Mouse (Mus musculus): ENCODE results near the gene Tmem108.

DNA sequence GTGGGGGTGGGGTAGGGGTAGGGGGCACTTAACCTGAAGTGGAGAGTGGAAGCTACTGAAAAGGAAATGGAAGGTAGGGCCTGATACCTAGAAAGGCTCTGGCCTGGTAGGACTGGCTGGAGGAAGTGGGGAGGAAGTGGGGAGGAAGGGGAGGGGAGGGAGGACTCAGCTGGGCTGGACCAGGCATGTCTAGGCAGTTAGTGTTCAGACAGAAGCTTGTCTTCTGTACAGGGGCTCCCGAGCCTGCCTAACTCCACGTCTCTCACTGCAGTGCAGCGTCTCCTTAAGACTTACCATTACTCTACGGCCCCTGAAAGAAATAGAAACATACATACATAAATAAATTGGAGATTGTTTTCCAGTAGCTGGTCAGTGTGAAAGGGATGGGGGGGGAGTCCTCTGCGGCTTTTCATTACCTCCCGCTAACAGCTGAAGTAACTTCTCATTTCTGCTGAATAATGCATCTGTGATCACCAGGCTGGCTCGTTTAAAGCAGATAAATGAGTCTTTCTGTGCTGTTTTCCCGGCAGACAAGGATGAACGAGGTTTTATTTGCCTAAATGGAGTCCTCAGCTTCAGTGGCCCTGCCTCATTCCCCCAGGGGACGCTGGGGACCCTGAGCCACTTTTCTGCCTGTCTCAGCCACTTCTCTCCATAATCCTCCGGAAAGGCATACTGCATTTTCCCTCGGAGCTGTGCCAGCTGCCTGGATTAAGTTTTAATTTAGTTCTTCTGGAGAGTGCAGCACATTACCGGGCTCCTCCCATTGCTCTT lies 287.5 kb downstream of the Tmem108 start:
- TF ChIP-seq CTCF (IDR thresholded peaks at IDR 0.05; ENCODE audit: borderline replicate concordance, extremely low read depth, insufficient read depth, insufficient read length): no peak
- TF ChIP-seq POLR2A (IDR thresholded peaks at IDR 0.05; ENCODE audit: borderline replicate concordance, extremely low read depth, insufficient read depth, insufficient read length, poor library complexity, severe bottlenecking): no peak

All from brain, embryonic 14.5 days (tissue).